Mouse (Mus musculus) megakaryocyte, adult 5-6 weeks (primary cell): ENCODE results near the gene H2-M10.2. TPM values are rescaled to one million over a fixed set of nuclear protein-coding genes. Genes with fewer than 3 reads are reported as not detected.
A peak's percentile ranks its signal among the peaks of the same experiment; 100 is the strongest.

ENCODE experiments used
- ATAC-seq: 2 replicates; pipeline ENCODE4 v1.8.0; 2016; ENCODE audit warnings: mild to moderate bottlenecking, inconsistent platforms; ENCODE audit not compliant: poor library complexity, severe bottlenecking
- total RNA-seq, 2 experiments: library from RNA; stranded (forward) in 1 of 2; stranded (reverse) in 1 of 2; fragments of 153-499, 151-499 nt in 1 of 2; fragments of 221-1000, 200-1000 nt in 1 of 2; gene quantifications; 2 replicates each; pipeline versions ENCODE4 v1.2.3 to v1.2.4; 2015 to 2017

H2-M10.2 gene
- not detected in 2 replicates for total RNA-seq (2015)
- total RNA-seq (2017): not detected in 2 replicates

- ATAC-seq: no peak
Measured at GRCm38 (mm10) chr17:36286390-36286789, at the start of gene H2-M10.2. Gene H2-M10.2, minus strand, starts transcription at chr17:36286490.

- ATAC-seq: no peak
Measured at GRCm38 (mm10) chr17:36326055-36326454, 39.8 kb upstream of the H2-M10.2 start, which contains the start of gene H2-M10.1. Gene H2-M10.1, minus strand, starts transcription at chr17:36326155.

DNA sequence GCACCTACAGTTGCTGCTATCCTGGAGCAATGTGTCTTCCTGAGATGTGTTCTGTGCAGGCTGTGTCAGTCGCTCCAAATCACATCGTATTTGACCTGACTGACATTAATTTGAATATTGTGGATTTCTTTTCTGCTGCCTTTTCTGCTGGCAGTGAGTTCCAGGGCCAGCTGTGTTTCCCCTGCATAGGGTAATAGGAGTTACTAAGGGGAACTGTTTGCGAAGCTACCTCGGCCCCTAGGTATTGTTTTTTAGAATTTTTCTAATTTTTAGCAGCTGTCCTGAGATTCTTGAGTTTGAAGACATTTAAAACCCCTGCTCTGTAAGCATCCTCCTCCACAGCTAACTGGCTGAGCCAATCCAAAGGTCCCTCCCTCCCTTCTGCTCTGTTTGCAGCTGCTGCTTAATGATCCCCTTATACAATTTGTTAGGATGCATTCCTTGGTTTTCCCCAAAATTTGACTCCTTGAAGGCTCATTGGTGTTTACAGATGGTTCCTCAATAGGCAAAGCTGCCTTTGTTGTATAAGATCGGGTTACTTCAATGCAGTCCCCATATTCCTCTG lies 29.5 kb upstream of the H2-M10.2 start:
- ATAC-seq: no peak

DNA sequence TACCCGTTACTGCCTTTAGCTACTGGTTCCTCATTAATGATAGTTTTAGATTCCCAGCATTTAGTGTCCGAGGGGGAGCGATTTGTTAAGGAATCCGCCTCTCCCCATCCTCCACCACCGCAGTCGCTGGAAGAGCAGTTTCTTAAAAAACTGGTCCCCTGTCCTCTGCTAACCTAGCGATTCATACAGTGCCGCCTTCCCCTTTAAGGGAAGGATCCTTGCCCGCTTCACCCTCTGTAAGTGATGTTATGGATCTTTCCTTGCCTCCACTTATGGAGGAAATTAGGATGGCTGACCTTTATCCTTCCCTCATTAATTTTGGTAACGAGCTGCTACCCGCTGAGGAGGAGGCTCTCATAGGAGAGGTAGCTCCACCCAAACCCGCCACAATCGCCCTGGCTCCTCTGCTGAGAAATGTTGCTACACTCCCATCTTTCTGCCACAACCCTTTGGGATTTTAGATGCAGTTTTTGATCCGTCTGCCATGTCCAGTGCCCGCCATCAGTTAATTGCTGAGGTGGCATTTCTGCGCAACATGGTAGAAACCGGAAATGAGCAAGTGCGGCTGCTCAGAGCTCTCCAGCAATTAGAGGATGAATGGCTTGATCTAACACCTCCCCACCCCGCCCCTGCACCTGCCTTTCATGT lies 28.9 kb upstream of the H2-M10.2 start:
- peak; percentile 86 for ATAC-seq

GRCm38 (mm10) chr17:36314511-36314910 lies 28.2 kb upstream of the H2-M10.2 start:
- ATAC-seq: peak; percentile 24; the same call in 1 of the 2 replicates

- ATAC-seq: no peak
Measured at GRCm38 (mm10) chr17:36309293-36309692, 23.0 kb upstream of the H2-M10.2 start.

DNA sequence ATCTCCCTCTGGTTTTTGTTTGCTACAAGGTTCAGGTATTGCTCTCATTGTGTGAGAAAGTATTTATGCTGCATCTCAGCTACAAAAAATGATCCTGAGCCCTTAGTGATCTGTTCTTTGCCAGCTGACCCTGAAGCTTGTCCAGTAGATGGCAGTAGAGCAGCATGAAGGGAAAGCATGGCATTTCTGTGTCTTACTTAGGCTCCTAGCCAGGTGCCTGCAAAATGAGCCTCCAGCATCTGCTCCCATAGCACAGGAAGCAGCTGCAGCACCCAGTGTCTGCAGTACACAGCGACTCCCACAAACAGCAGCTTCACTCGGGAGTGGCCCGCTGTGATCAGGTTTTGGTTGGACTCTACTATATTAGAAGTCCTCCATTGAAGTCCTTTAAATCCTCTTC lies 22.6 kb upstream of the H2-M10.2 start:
- ATAC-seq: peak; percentile 56; the same call in 1 of the 2 replicates

GRCm38 (mm10) chr17:36281521-36282245 lies 4.6 kb downstream of the H2-M10.2 start:
- ATAC-seq: no peak

- ATAC-seq: no peak
Measured at GRCm38 (mm10) chr17:36274776-36275175, 11.5 kb downstream of the H2-M10.2 start.

DNA sequence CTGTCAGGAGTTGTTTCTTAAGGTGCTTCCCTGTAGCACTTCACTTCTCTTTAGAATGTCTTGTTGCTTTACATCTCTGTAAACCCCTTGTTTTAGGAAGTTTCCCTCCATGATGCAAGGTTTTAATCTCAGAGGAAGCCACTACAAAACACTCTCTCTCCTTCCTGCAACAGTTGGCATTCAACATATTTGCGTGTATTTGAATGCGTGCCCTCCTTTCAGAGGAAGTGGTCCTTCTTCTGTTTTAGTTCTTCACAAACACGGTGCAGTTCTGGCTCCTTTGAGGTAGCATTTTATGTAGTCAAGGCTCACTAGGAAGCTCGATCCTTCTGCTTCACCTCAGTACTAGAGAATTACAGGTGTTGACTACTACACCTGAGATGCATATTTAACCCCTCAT lies 12.5 kb downstream of the H2-M10.2 start:
- ATAC-seq: no peak

- no peak for ATAC-seq
Measured at GRCm38 (mm10) chr17:36272643-36273366, 13.5 kb downstream of the H2-M10.2 start.

GRCm38 (mm10) chr17:36271586-36272256 lies 14.6 kb downstream of the H2-M10.2 start, which contains the start of gene Trim39:
Gene Trim39, minus strand, starts transcription at chr17:36272247.
- ATAC-seq: peak; percentile 75

- ATAC-seq: peak; percentile 75
Measured at GRCm38 (mm10) chr17:36270956-36271585, 15.2 kb downstream of the H2-M10.2 start.

- peak; percentile 73 for ATAC-seq
Measured at GRCm38 (mm10) chr17:36265834-36266233, 20.5 kb downstream of the H2-M10.2 start.

DNA sequence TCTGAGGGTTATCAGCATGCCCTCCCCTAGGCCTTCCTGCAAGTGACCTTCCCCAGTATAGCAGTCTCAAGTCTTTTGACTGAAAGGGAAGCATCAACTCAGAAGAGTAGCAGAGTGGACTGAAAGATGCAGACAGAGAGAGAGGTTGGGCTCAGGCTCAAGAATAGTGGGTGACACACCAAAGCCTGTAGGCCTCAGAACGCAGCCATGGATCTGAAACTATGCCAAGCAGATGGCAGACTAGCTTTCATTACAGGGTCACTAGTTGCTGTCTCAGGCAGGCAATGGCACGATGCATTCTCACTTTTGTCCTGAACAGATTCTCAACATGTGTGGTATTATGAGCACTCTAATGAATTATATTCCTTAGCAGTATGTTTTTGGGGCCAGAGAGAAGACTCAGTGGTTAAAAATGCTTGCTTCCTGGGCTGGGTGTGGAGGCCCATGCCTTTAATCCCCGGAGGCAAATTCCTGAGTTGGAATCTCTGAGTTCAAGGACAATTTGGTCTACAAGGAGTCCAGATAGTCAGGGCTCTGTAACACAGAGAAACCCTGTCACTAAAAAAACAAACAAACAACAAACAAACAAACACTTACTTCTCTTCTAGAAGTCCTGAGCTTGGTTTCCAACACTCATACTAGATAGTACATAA lies 21.9 kb downstream of the H2-M10.2 start:
- no peak for ATAC-seq

DNA sequence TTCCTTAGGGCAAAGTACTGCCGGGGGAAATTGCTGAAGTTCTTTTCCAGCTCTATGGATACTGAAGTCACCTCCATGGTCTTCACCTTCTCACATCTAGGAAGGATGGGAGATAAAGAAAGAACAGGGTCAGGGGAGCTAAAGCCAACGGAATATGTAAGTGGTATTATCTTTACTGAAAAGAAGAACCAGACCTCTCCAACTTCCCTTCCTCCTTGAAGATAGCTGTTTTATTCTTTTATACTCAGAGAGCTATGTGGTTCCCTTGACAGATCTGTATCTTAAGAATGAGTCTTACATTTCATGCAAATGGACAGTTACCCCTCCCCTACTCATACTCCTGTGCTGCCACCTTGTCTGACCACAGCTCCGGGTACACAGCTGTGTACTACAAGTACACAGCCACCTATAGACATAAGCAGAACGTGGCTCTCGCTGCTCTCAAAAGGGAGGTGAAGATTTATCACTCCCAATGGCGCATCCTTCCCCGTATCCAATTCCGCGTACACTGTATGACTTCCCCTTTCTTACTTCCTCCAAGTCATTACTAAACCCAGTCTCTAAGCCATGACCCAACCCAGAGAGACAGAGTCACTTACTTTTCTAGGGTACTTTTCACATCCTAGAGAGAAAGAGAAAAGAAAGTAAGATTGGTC lies 24.7 kb downstream of the H2-M10.2 start:
- peak; percentile 69 for ATAC-seq

GRCm38 (mm10) chr17:36257969-36258368 lies 28.3 kb downstream of the H2-M10.2 start, which contains the start of gene Rpp21:
Gene Rpp21, minus strand, starts transcription at chr17:36258069.
- no peak for ATAC-seq

DNA sequence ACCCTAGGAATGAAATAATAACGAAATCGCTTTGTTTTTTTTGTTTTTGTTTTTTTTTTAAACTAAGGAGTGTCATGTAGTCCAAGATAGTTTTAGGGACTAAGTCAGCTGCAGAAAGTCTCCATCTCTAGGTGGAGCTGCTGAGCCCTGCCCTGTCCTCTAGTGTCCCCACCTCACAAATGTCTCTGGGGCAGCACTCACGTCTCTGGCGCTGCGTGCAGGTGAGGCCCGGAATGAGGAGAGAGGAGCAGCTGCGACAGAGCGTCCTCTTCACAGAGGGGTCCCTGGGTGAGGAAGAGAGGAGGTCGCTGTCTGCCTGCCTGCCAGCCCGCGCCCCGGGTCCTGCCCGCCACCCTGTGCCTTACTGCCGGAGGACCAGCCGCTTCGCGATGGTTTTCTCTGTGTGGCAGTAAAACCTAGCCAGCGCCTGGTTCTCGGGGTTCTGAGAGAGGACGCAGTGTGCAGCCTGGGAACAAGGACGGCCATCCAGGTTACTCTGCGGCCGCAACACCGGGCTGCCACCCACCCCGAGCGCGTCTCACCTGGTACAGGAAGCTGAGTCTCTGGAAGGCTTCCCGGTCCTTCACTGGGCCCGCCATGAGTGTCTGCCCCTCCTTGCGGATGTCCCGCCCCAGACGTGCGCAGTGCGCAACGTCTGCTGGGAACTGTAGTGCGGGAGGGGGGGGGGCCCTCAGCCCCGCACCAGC lies 28.9 kb downstream of the H2-M10.2 start:
- ATAC-seq: peak; percentile 84
